Mouse (Mus musculus) E14TG2a.4 (cell line): Measurements from ENCODE around the gene Selenos.

Experiments used
- H3K27me3 ChIP-seq: 2 replicates; pipeline ENCODE4 v1.6.1; 2014; ENCODE audit warnings: low read length, control low read depth; ENCODE audit not compliant: insufficient read depth
- H3K36me3 ChIP-seq: 2 replicates; pipeline ENCODE4 v1.6.1; 2014; ENCODE audit warnings: low read length, control low read depth; ENCODE audit not compliant: insufficient read depth
- H3K4me1 ChIP-seq: replicated peaks from 2 replicates; pipeline ENCODE4 v1.6.1; 2014; ENCODE audit warnings: low read depth, low read length, control low read depth
- H3K4me3 ChIP-seq: replicated peaks from 2 replicates; pipeline ENCODE4 v1.5.1; 2014; ENCODE audit warnings: mild to moderate bottlenecking, low read length
- H3K9me3 ChIP-seq: 2 replicates; pipeline ENCODE4 v1.6.1; 2014; ENCODE audit warnings: low read length, control low read depth
- CTCF ChIP-seq: conservative IDR thresholded peaks from 2 replicates; pipeline ENCODE4 v1.5.1; 2014; ENCODE audit warnings: low read length
- NANOG ChIP-seq: IDR thresholded peaks from 2 replicates; pipeline ENCODE4 v1.6.1; 2014; ENCODE audit warnings: borderline replicate concordance, low read length, mixed read lengths
- POU5F1 ChIP-seq: IDR thresholded peaks from 2 replicates; pipeline ENCODE4 v1.6.1; 2014; ENCODE audit warnings: low read length, borderline replicate concordance

Gene Selenos

DNA sequence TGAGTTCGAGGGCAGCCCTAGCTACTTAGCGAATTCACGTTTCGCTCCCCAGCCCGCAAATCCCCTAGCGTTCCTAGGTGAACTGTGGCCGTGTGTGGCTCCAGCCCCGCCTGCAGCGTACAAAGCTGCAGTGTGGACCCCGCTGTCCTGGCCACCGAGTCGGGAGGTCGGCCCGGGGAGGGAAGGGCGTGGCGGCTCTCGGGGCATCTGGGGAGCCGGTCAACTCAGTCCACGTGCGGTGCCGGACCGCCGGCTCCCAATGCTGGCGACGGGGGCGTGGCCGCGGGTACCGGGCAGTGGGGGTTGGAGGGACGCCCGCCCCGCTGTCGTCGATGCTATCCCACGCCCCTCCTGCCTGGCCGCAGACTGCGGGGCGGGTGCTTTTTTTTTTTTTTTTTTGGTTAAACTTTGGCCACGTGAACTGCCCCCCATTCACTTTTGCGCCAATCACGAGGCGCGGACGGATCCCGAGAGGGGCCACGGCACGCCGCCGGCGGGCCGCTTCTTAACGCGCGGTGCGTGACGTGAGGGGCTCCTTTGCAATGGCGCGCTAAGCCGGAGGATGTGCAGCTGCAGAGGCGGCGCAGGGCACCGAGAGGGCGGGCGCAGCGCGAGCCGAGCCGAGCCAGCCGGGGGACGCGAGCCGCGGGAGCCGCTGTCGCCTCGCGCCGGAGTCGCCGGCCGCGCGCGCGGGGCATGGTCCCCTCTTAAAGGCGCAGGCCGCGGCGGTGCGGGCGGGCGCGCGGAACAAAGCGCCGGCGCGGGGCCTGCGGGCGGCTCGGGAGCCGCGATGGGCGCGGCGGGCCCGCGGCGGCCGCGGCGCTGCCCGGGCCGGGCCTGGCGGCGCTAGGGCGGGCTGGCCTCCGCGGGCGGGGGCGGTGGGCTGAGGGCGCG lies 29.8 kb downstream of the Selenos start, which contains the start of gene Chsy1:
Gene Chsy1 (plus strand): TSS at position 555 of the 894 bp plus-strand sequence.
- Histone ChIP-seq H3K4me3 (peak within 1 kb of the TSS; percentile 83), H3K27me3 (peaks cover 43% of the 10 kb centered on the region), H3K9me3 (no peaks in the 10 kb centered on the region), H3K36me3 (no peaks in the 10 kb centered on the region), H3K4me1 (peaks cover 17% of the 10 kb centered on the region)
- TF ChIP-seq CTCF (no peak), POU5F1 (no peak), NANOG (no peak)

DNA sequence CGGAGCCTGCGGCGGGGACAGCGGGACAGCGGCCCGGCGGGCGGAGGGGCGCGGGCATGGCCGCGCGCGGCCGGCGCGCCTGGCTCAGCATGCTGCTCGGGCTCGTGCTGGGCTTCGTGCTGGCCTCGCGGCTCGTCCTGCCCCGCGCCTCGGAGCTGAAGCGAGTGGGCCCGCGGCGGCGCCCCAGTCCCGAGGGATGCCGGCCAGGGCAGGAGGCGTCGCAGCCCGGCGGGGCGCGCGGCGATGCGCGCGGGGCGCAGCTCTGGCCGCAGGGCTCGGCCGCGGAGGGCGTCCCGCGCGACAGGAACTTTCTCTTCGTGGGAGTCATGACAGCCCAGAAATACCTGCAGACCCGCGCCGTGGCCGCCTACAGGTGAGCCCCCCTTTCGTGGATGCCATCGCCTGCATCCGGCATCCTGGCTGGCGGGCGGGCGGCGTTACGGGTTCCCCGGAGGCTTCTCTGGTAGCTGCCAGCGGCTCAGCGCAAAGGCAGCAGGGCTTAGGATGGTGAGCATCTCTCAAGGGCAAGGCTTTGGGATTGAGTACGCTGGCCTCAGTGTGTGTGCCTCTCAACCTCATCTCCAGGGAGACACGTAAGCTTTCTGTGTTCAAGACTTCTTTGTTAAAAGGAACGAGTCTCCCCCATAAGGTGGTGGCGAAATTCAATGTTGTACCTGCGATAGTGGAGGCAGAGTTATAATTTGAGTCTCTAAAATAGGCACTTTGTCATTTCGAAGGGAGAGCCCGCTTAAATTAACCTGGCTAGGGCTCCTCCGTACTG lies 30.6 kb downstream of the Selenos start:
- TF ChIP-seq CTCF (no peak), NANOG (no peak), POU5F1 (no peak)
- H3K4me1 ChIP-seq, result peaks cover 23% of the 10 kb centered on the region
- H3K9me3 ChIP-seq, result no peaks in the 10 kb centered on the region

DNA sequence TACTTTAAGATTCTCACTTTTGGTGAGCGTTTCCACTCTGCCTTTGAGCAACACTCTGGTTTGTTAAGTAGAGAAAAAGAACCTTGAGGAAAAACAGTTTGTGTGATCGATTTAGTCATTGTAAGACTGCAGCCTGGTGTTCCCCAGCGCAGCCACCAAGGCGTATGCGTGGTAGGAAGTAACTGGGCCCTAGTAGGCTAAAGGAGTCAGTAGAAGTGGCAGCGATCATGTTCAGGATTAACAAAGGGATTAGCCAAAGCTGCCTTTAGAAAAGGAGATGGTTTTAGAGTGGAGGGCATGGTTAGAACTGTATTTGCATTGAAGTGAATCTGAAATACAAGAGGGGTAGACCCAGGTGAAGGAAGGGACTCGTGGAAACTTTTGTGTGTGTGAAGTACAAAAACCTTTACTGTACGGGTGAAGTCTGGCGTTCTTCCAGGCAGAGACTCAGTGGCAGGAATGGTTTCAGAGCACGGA lies 31.2 kb downstream of the Selenos start:
- Histone ChIP-seq H3K4me3 (peak overlapping the region; percentile 83), H3K9me3 (no peaks in the 10 kb centered on the region), H3K4me1 (peaks cover 23% of the 10 kb centered on the region), H3K27me3 (peaks cover 39% of the 10 kb centered on the region), H3K36me3 (no peaks in the 10 kb centered on the region)
- no peak for TF ChIP-seq NANOG
- no peak for TF ChIP-seq POU5F1
- TF ChIP-seq CTCF, result no peak

More for the DNA sequence above, 30.6 kb downstream of the Selenos start:
- Histone ChIP-seq H3K36me3 (no peaks in the 10 kb centered on the region), H3K4me3 (peak overlapping the region; percentile 83), H3K27me3 (peaks cover 42% of the 10 kb centered on the region)

DNA sequence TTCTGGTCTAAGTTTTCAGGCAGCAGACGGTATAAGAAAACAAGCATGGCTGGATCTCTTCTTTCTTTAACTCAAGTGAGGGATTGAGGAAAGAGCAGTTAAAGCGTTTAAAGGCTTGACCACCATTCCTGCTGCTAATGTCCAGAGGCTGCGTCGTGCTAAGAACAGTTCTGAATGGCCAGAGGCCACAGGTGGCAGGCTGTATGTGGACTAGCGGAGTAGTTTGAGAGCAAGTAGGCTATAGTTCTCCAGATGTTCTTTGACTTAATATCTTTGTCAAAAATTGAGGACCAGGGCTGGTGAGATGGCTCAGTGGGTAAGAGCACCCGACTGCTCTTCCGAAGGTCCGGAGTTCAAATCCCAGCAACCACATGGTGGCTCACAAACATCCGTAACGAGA lies 31.8 kb downstream of the Selenos start:
- Histone ChIP-seq H3K36me3 (no peaks in the 10 kb centered on the region), H3K4me1 (peaks cover 23% of the 10 kb centered on the region), H3K27me3 (peaks cover 39% of the 10 kb centered on the region), H3K4me3 (no peak overlapping the region), H3K9me3 (no peaks in the 10 kb centered on the region)
- TF ChIP-seq NANOG (no peak), POU5F1 (no peak), CTCF (no peak)

DNA sequence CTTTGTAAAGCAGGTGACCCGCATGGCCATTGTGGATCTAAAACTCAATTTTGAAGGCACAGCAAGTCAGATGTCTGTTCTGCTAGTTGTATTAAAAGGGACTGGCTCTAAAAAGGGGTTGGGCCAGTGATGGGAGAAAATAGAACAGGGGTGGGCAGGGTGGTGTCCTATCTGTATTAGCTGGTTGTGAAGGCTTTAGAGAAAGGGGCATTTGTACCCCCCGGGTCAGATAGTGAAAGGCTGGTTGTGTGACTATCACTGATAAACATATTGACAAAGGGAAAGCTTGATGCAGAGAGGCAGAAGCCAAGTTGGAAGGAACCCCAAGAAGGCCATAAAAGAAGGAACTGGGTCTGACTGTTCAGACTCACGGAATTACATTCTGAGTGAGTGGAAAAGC lies 34.1 kb downstream of the Selenos start:
- H3K27me3 ChIP-seq, result peaks cover 26% of the 10 kb centered on the region
- no peak overlapping the region for H3K4me3 ChIP-seq
- H3K4me1 ChIP-seq, result peaks cover 24% of the 10 kb centered on the region
- TF ChIP-seq POU5F1 (no peak), CTCF (no peak), NANOG (no peak)
- H3K9me3 ChIP-seq, result no peaks in the 10 kb centered on the region
- H3K36me3 ChIP-seq, result no peaks in the 10 kb centered on the region

- Histone ChIP-seq H3K4me3 (no peak overlapping the region), H3K27me3 (peaks cover 12% of the 10 kb centered on the region), H3K4me1 (peaks cover 23% of the 10 kb centered on the region), H3K9me3 (no peaks in the 10 kb centered on the region), H3K36me3 (no peaks in the 10 kb centered on the region)
- no peak for TF ChIP-seq POU5F1
- no peak for TF ChIP-seq NANOG
Measured at GRCm38 (mm10) chr7:66115821-66116343, 36.4 kb downstream of the Selenos start.

- TF ChIP-seq NANOG (no peak), CTCF (no peak), POU5F1 (no peak)
- Histone ChIP-seq H3K4me1 (peaks cover 31% of the 10 kb centered on the region), H3K36me3 (no peaks in the 10 kb centered on the region), H3K9me3 (no peaks in the 10 kb centered on the region), H3K4me3 (no peak overlapping the region), H3K27me3 (0 out of 2 replicates have a peak, but pooled peaks cover 3% of the 10 kb centered on the region)
Measured at GRCm38 (mm10) chr7:66116906-66117482, 37.5 kb downstream of the Selenos start.

- H3K4me1 ChIP-seq, result peaks cover 34% of the 10 kb centered on the region
- no peak overlapping the region for H3K4me3 ChIP-seq
- no peak for TF ChIP-seq NANOG
- no peak for TF ChIP-seq CTCF
- no peak for TF ChIP-seq POU5F1
- no peaks in the 10 kb centered on the region for H3K27me3 ChIP-seq
- no peaks in the 10 kb centered on the region for H3K9me3 ChIP-seq
- H3K36me3 ChIP-seq, result no peaks in the 10 kb centered on the region
Measured at GRCm38 (mm10) chr7:66118046-66118445, 38.6 kb downstream of the Selenos start.
